Mouse (Mus musculus): Measurements from ENCODE around the gene Tas1r3. TPM values are rescaled to one million over a fixed set of nuclear protein-coding genes. Genes with fewer than 3 reads are reported as not detected.

Gene Tas1r3
- polyA plus RNA-seq, 1 experiment from 2014 or later: 0.46 TPM

- Histone ChIP-seq H3K4me1 (replicated peaks; ENCODE audit: control insufficient read depth, insufficient read depth, low read length) (0 out of 2 replicates have a peak, but pooled peaks cover 3% of the 10 kb centered on the region), H3K27ac (ENCODE audit: low read depth, low read length) (peak within 1 kb of the TSS; percentile 67), H3K27me3 (ENCODE audit: control insufficient read depth, insufficient read depth, low read length) (no peaks in the 10 kb centered on the region), H3K36me3 (ENCODE audit: control insufficient read depth, insufficient read depth, low read length) (peaks cover 5% of the 10 kb centered on the region), H3K4me3 (ENCODE audit: low read depth, low read length) (peak within 1 kb of the TSS; percentile 85), H3K9ac (ENCODE audit: low read depth, low read length) (peak within 1 kb of the TSS; percentile 81), H3K4me2 (replicated peaks; ENCODE audit: low read depth, low read length) (peak within 1 kb of the TSS; percentile 91), H3K9me3 (ENCODE audit: control insufficient read depth, low read length) (no peaks in the 10 kb centered on the region)
- ATAC-seq (ENCODE audit: low FRiP score) (peak; percentile 97), DNase-seq (ENCODE audit: low spot score) (peak; percentile 96)
- whole genome bisulfite sequencing: under 1% methylated on average over 61 of the region's 63 CpGs
Observed at GRCm38 (mm10) chr4:155869317-155870033, 6.3 kb upstream of the Tas1r3 start, which contains the start of the genes Cptp and Ints11. Gene Cptp, minus strand, starts transcription at chr4:155869440. Gene Ints11, plus strand, starts transcription at chr4:155869546.

DNA sequence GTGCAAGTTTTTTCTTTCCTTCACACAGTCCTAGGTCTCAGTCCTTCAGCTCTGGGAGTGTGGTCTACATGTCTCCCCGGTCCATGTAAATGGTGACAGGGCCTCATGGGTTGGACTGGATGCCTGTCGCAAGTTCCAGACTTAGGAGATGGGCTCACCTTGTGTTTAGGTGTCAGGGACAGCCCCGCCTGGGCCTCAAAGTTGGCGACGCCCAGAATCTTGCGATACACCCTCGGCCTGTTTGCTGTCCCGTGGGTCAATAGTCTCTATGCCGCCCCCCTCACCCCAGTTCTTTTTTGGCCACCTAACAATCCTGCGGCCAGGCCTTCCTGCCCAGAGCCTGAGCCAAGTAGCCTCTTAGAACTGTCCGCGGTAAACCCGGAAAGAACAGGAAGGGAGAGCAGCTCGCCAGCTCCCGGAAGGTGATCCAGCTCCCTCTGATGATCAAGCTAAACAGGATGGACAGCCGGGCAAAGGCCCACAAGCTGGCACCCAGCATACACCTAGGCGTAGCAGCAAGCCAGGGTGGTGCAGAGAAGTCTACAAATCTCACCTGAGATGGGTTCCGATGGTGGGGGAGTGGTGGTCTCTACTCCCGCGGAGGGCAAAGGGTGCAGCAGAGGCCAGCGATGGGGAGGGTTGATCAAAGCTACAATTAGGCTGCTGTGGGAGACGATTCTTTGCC, 5.6 kb upstream of the Tas1r3 start:
- DNase-seq (ENCODE audit: low spot score): no peak
- H3K27ac ChIP-seq (ENCODE audit: low read depth, low read length): no peak overlapping the region
- H3K4me3 ChIP-seq (ENCODE audit: low read depth, low read length): peak overlapping the region; percentile 85
- no peaks in the 10 kb centered on the region for H3K9me3 ChIP-seq (ENCODE audit: control insufficient read depth, low read length)
- H3K4me2 ChIP-seq (replicated peaks; ENCODE audit: low read depth, low read length): peak overlapping the region; percentile 91
- 13% methylated on average over 22 of the region's 22 CpGs for WGBS
- ATAC-seq (ENCODE audit: low FRiP score): no peak
- H3K36me3 ChIP-seq (ENCODE audit: control insufficient read depth, insufficient read depth, low read length): peaks cover 5% of the 10 kb centered on the region; the same call in 1 of the 2 replicates
- 0 out of 2 replicates have a peak, but pooled peaks cover 3% of the 10 kb centered on the region for H3K4me1 ChIP-seq (replicated peaks; ENCODE audit: control insufficient read depth, insufficient read depth, low read length)
- H3K9ac ChIP-seq (ENCODE audit: low read depth, low read length): peak overlapping the region; percentile 81
- H3K27me3 ChIP-seq (ENCODE audit: control insufficient read depth, insufficient read depth, low read length): no peaks in the 10 kb centered on the region

DNA sequence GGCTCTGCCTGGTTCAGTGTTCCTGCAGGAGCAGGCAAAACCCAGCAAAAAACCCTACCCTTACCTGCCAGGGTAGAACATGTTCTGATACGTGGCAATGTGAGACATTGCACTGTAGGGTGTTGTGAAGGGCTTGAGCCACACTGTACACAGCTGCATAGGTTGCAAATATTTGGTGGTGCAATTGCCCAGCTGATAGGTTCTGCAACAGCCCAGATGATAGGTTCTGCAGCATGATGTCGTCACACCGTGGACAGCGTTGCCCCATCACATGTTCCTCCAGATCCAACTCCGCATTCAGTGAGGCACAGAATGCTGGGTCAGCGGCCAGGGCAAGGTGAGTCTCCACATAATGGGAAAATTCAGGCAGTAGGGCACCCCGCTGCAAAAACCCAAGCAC, 1.4 kb downstream of the Tas1r3 start:
- H3K27ac ChIP-seq (ENCODE audit: low read depth, low read length): no peak overlapping the region
- no peak overlapping the region for H3K4me2 ChIP-seq (replicated peaks; ENCODE audit: low read depth, low read length)
- ATAC-seq (ENCODE audit: low FRiP score) (no peak), DNase-seq (ENCODE audit: low spot score) (no peak)
- no peaks in the 10 kb centered on the region for H3K4me1 ChIP-seq (replicated peaks; ENCODE audit: control insufficient read depth, insufficient read depth, low read length)
- 0 out of 2 replicates have a peak, but pooled peaks cover 4% of the 10 kb centered on the region for H3K36me3 ChIP-seq (ENCODE audit: control insufficient read depth, insufficient read depth, low read length)
- no peak overlapping the region for H3K4me3 ChIP-seq (ENCODE audit: low read depth, low read length)
- no peaks in the 10 kb centered on the region for H3K9me3 ChIP-seq (ENCODE audit: control insufficient read depth, low read length)
- no peaks in the 10 kb centered on the region for H3K27me3 ChIP-seq (ENCODE audit: control insufficient read depth, insufficient read depth, low read length)
- 92% methylated on average over 7 of the region's 7 CpGs for WGBS
- H3K9ac ChIP-seq (ENCODE audit: low read depth, low read length): no peak overlapping the region

GRCm38 (mm10) chr4:155859318-155859717, 3.8 kb downstream of the Tas1r3 start:
- no peaks in the 10 kb centered on the region for H3K27me3 ChIP-seq (ENCODE audit: control insufficient read depth, insufficient read depth, low read length)
- no peaks in the 10 kb centered on the region for H3K9me3 ChIP-seq (ENCODE audit: control insufficient read depth, low read length)
- H3K4me3 ChIP-seq (ENCODE audit: low read depth, low read length): no peak overlapping the region
- H3K36me3 ChIP-seq (ENCODE audit: control insufficient read depth, insufficient read depth, low read length): peaks cover 9% of the 10 kb centered on the region; the same call in 1 of the 2 replicates
- H3K9ac ChIP-seq (ENCODE audit: low read depth, low read length): no peak overlapping the region
- no peak overlapping the region for H3K4me2 ChIP-seq (replicated peaks; ENCODE audit: low read depth, low read length)
- no peaks in the 10 kb centered on the region for H3K4me1 ChIP-seq (replicated peaks; ENCODE audit: control insufficient read depth, insufficient read depth, low read length)
- no peak overlapping the region for H3K27ac ChIP-seq (ENCODE audit: low read depth, low read length)
- DNase-seq (ENCODE audit: low spot score): peak; percentile 70
- ATAC-seq (ENCODE audit: low FRiP score): 0 out of 2 replicates have a peak, but pooled peaks have one; percentile 4
- 34% methylated on average over 13 of the region's 13 CpGs for WGBS

DNA sequence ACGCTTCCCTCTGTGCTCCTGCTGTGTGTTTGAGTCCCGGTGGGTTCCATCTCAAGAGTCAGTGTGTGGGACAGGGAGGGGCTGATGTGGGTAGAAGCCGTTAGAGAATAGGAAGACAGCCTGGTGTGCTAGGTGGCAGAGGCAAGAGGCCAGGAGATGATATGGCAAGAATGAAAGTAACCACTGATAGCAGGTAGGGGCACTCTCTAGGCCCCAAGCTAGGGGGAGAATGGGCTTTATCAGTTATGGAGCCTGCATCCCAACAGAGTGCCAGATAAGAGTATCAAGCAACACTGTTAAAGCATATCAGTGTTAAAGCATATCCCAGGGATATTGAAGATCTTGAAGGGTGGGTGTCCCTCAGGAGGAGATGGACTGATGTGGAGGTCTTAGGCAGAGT, 6.3 kb downstream of the Tas1r3 start:
- WGBS: 86% methylated on average over 3 of the region's 3 CpGs
- Histone ChIP-seq H3K27me3 (ENCODE audit: control insufficient read depth, insufficient read depth, low read length) (no peaks in the 10 kb centered on the region), H3K4me3 (ENCODE audit: low read depth, low read length) (no peak overlapping the region), H3K9ac (ENCODE audit: low read depth, low read length) (no peak overlapping the region), H3K4me1 (replicated peaks; ENCODE audit: control insufficient read depth, insufficient read depth, low read length) (no peaks in the 10 kb centered on the region), H3K9me3 (ENCODE audit: control insufficient read depth, low read length) (no peaks in the 10 kb centered on the region), H3K27ac (ENCODE audit: low read depth, low read length) (no peak overlapping the region), H3K36me3 (ENCODE audit: control insufficient read depth, insufficient read depth, low read length) (peaks cover 9% of the 10 kb centered on the region; the same call in 1 of the 2 replicates), H3K4me2 (replicated peaks; ENCODE audit: low read depth, low read length) (no peak overlapping the region)
- no peak for DNase-seq (ENCODE audit: low spot score)
- no peak for ATAC-seq (ENCODE audit: low FRiP score)

DNA sequence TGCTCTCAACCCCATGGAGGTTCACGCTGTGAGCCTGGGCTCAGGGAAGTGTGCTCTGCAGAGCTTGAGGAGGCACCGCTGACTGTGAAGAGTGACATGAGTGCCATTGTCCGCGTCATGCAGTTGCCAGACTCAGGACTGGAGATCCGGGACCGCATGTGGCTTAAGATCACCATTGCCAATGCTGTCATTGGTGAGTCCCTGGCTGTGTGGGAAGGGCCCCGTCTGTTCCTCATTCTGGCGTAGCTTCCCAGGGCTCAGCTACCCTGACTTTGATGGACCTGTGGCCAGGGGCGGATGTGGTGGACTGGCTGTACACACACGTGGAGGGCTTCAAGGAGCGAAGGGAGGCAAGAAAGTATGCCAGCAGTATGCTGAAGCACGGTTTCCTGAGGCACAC, 7.1 kb downstream of the Tas1r3 start:
- no peak overlapping the region for H3K4me3 ChIP-seq (ENCODE audit: low read depth, low read length)
- ATAC-seq (ENCODE audit: low FRiP score): no peak
- H3K9me3 ChIP-seq (ENCODE audit: control insufficient read depth, low read length): no peaks in the 10 kb centered on the region
- 91% methylated on average over 12 of the region's 12 CpGs for WGBS
- DNase-seq (ENCODE audit: low spot score): no peak
- H3K4me1 ChIP-seq (replicated peaks; ENCODE audit: control insufficient read depth, insufficient read depth, low read length): no peaks in the 10 kb centered on the region
- no peak overlapping the region for H3K9ac ChIP-seq (ENCODE audit: low read depth, low read length)
- H3K27me3 ChIP-seq (ENCODE audit: control insufficient read depth, insufficient read depth, low read length): no peaks in the 10 kb centered on the region
- H3K27ac ChIP-seq (ENCODE audit: low read depth, low read length): no peak overlapping the region
- H3K4me2 ChIP-seq (replicated peaks; ENCODE audit: low read depth, low read length): no peak overlapping the region
- peaks cover 9% of the 10 kb centered on the region; the same call in 1 of the 2 replicates for H3K36me3 ChIP-seq (ENCODE audit: control insufficient read depth, insufficient read depth, low read length)

DNA sequence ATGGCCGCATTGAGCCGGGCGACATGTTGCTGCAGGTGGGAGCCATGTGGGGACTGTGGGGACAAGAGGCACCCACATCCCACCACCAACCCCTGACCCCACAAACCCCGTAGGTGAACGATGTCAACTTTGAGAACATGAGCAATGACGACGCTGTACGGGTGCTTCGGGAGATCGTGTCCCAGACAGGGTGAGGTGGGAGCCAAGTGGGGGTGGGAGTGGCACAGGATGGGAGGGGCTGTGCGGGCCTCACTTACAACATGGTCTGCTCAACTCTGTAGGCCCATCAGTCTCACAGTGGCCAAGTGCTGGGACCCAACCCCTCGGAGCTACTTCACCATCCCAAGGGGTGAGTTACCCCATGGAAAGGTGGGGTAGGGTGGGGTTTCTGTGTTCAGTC, 8.2 kb downstream of the Tas1r3 start:
- DNase-seq (ENCODE audit: low spot score) (no peak), ATAC-seq (ENCODE audit: low FRiP score) (no peak)
- no peaks in the 10 kb centered on the region for H3K4me1 ChIP-seq (replicated peaks; ENCODE audit: control insufficient read depth, insufficient read depth, low read length)
- no peaks in the 10 kb centered on the region for H3K9me3 ChIP-seq (ENCODE audit: control insufficient read depth, low read length)
- no peak overlapping the region for H3K9ac ChIP-seq (ENCODE audit: low read depth, low read length)
- no peak overlapping the region for H3K27ac ChIP-seq (ENCODE audit: low read depth, low read length)
- no peak overlapping the region for H3K4me3 ChIP-seq (ENCODE audit: low read depth, low read length)
- H3K4me2 ChIP-seq (replicated peaks; ENCODE audit: low read depth, low read length): no peak overlapping the region
- H3K27me3 ChIP-seq (ENCODE audit: control insufficient read depth, insufficient read depth, low read length): no peaks in the 10 kb centered on the region
- WGBS: 94% methylated on average over 12 of the region's 12 CpGs
- H3K36me3 ChIP-seq (ENCODE audit: control insufficient read depth, insufficient read depth, low read length): peaks cover 9% of the 10 kb centered on the region; the same call in 1 of the 2 replicates

GRCm38 (mm10) chr4:155853421-155853820, 9.7 kb downstream of the Tas1r3 start:
- Histone ChIP-seq H3K4me2 (replicated peaks; ENCODE audit: low read depth, low read length) (no peak overlapping the region), H3K4me3 (ENCODE audit: low read depth, low read length) (no peak overlapping the region), H3K9ac (ENCODE audit: low read depth, low read length) (no peak overlapping the region), H3K36me3 (ENCODE audit: control insufficient read depth, insufficient read depth, low read length) (peaks cover 9% of the 10 kb centered on the region; the same call in 1 of the 2 replicates), H3K4me1 (replicated peaks; ENCODE audit: control insufficient read depth, insufficient read depth, low read length) (peaks cover 6% of the 10 kb centered on the region), H3K27me3 (ENCODE audit: control insufficient read depth, insufficient read depth, low read length) (no peaks in the 10 kb centered on the region), H3K9me3 (ENCODE audit: control insufficient read depth, low read length) (no peaks in the 10 kb centered on the region), H3K27ac (ENCODE audit: low read depth, low read length) (no peak overlapping the region)
- WGBS: 94% methylated on average over 9 of the region's 9 CpGs
- no peak for ATAC-seq (ENCODE audit: low FRiP score)
- DNase-seq (ENCODE audit: low spot score): no peak

Measured in hindbrain, embryonic 11.5 days (tissue).